Comparison of ENCODE assay signal across 8 mouse cellular contexts in genomic region chr2:174284807-174285457, GRCm38 (mm10). TPM values are rescaled to one million over a fixed set of nuclear protein-coding genes. Genes with fewer than 3 reads are reported as not detected.
DNase-seq lines count a peak whose midpoint lies in the region; ATAC-seq and TF ChIP-seq lines count a peak whose summit lies in the region.

No protein-coding gene starts in this region.

- intact Hi-C loops in gastrocnemius, adult 2 months (cut with DNase I) = loop anchor here (5.0 kb wide), 1 partner anchor 698 kb away; no protein-coding TSS in a partner anchor

- peaks cover 21% of the 10 kb centered on the region for H3K36me3 ChIP-seq in hindbrain, embryonic 11.5 days (ENCODE audit: control insufficient read depth, insufficient read depth, low read length)
- peaks cover 46% of the 10 kb centered on the region for H3K36me3 ChIP-seq in midbrain, embryonic 11.5 days (ENCODE audit: control insufficient read depth, insufficient read depth, low read length)

- DNase-seq in gastrocnemius, adult 2 months = no peak
- DNase-seq in gastrocnemius, postnatal 25 days = no peak
- DNase-seq in R1 (ENCODE audit: low read depth, low spot score) = peak; percentile 90
- DNase-seq in hindbrain, embryonic 11.5 days (ENCODE audit: low spot score) = peak; percentile 40
- no peak for DNase-seq in midbrain, embryonic 11.5 days (ENCODE audit: low spot score, missing footprints)
- DNase-seq in Muller cell, postnatal 12 days (ENCODE audit: inconsistent ontology term) = no peak
- no peak for DNase-seq in cerebellum, postnatal 14 days
- no peak for DNase-seq in ovary, adult 18-20 months (ENCODE audit: low spot score)

- 50% methylated on average over 58 of the region's 58 CpGs for WGBS in hindbrain, embryonic 11.5 days
- 42% methylated on average over 58 of the region's 58 CpGs for WGBS in midbrain, embryonic 11.5 days

- H3K27me3 ChIP-seq in hindbrain, embryonic 11.5 days (ENCODE audit: control insufficient read depth, insufficient read depth, low read length) = peaks cover 42% of the 10 kb centered on the region
- peaks cover 38% of the 10 kb centered on the region for H3K27me3 ChIP-seq in midbrain, embryonic 11.5 days (ENCODE audit: control insufficient read depth, insufficient read depth, low read length)

- H3K9me3 ChIP-seq in hindbrain, embryonic 11.5 days (ENCODE audit: control insufficient read depth, low read length) = peaks cover 3% of the 10 kb centered on the region; the same call in 1 of the 2 replicates
- H3K9me3 ChIP-seq in midbrain, embryonic 11.5 days (ENCODE audit: control insufficient read depth, low read length) = peaks cover 19% of the 10 kb centered on the region; the same call in 1 of the 2 replicates

- H3K4me1 ChIP-seq in hindbrain, embryonic 11.5 days (replicated peaks; ENCODE audit: control insufficient read depth, insufficient read depth, low read length) = 0 out of 2 replicates have a peak, but pooled peaks cover 2% of the 10 kb centered on the region
- peaks cover 2% of the 10 kb centered on the region; the same call in 1 of the 2 replicates for H3K4me1 ChIP-seq in midbrain, embryonic 11.5 days (ENCODE audit: control insufficient read depth, insufficient read depth, low read length)

- no peak for TF ChIP-seq CTCF in gastrocnemius, adult 2 months (IDR thresholded peaks at IDR 0.05)

- no peak overlapping the region for H3K27ac ChIP-seq in gastrocnemius, adult 2 months
- H3K27ac ChIP-seq in hindbrain, embryonic 11.5 days (ENCODE audit: low read depth, low read length) = no peak overlapping the region
- no peak overlapping the region for H3K27ac ChIP-seq in midbrain, embryonic 11.5 days (ENCODE audit: low read depth, low read length)

- peak overlapping the region; percentile 69 for H3K4me3 ChIP-seq in gastrocnemius, adult 2 months
- H3K4me3 ChIP-seq in hindbrain, embryonic 11.5 days (ENCODE audit: low read depth, low read length) = peak overlapping the region; percentile 32
- peak overlapping the region; percentile 25 for H3K4me3 ChIP-seq in midbrain, embryonic 11.5 days (ENCODE audit: low read depth, low read length)

- H3K9ac ChIP-seq in hindbrain, embryonic 11.5 days (ENCODE audit: low read depth, low read length) = no peak overlapping the region
- H3K9ac ChIP-seq in midbrain, embryonic 11.5 days (ENCODE audit: low read length) = no peak overlapping the region

- peak overlapping the region; percentile 55 for H3K4me2 ChIP-seq in hindbrain, embryonic 11.5 days (replicated peaks; ENCODE audit: low read depth, low read length)
- peak overlapping the region; percentile 47 for H3K4me2 ChIP-seq in midbrain, embryonic 11.5 days

- ATAC-seq in hindbrain, embryonic 11.5 days (ENCODE audit: low FRiP score) = peak; percentile 13; the same call in 1 of the 2 replicates
- peak; percentile 55 for ATAC-seq in midbrain, embryonic 11.5 days (ENCODE audit: low FRiP score)

RNA-seq across cellular contexts. Expression of gene Gnas, which starts 0.8 kb away (rescaled TPM):
- 1,000 to 10,000 TPM; 1,330 to 1,331 TPM for total RNA-seq in gastrocnemius, adult 2 months (2021)
- total RNA-seq in gastrocnemius, postnatal 25 days (2021) = 1,000 to 10,000 TPM; 1,372 to 1,510 TPM
- polyA plus RNA-seq in hindbrain, embryonic 11.5 days (2014; fragmentation: Nextera tagmentation; extraction: Ambion mirVana) = 1,233 and 1,244 TPM in 2 replicates
- 1,087 and 1,162 TPM in 2 replicates for polyA plus RNA-seq in midbrain, embryonic 11.5 days (2014; fragmentation: Nextera tagmentation; extraction: Ambion mirVana)

Comparison
In these comparisons a context has a peak if more than half of its experiments do, and no peak if none do; other contexts are left out.
1. DNase-seq: peak in R1 (single experiment) and hindbrain, embryonic 11.5 days (single experiment); none in gastrocnemius, adult 2 months (single experiment), gastrocnemius, postnatal 25 days (single experiment), midbrain, embryonic 11.5 days (single experiment), Muller cell, postnatal 12 days (single experiment), cerebellum, postnatal 14 days (0 of 2) and ovary, adult 18-20 months (single experiment).
2. Peak in every context shown above with its lines, with median percentiles within 50 percentile points of each other: H3K4me3 ChIP-seq.